Mouse (Mus musculus): ENCODE data around the gene Bpifb9a. TPM values are rescaled to one million over a fixed set of nuclear protein-coding genes. Genes with fewer than 3 reads are reported as not detected.

Bpifb9a gene
- total and polyA plus RNA-seq, 3 experiments: not detected

- Histone ChIP-seq H3K79me2 (replicated peaks; ENCODE audit: control insufficient read depth, extremely low read depth, insufficient read depth, poor library complexity, severe bottlenecking) (no peaks in the 10 kb centered on the region), H3K4me2 (ENCODE audit: insufficient read depth, low read depth, poor library complexity, severe bottlenecking) (no peak overlapping the region), H3K27me3 (replicated peaks) (peaks cover 94% of the 10 kb centered on the region), H3K4me1 (ENCODE audit: control insufficient read depth in 1 of 2, insufficient read depth in 2 of 2) (no peaks in the 10 kb centered on the region), H3K27ac (ENCODE audit: insufficient read depth, low read depth) (no peak overlapping the region), H3K9ac (ENCODE audit: insufficient read depth, low read depth) (no peak overlapping the region), H3K9me3 (replicated peaks; ENCODE audit: low read length) (no peaks in the 10 kb centered on the region), H3K4me3 (replicated peaks in 1 of 3; ENCODE audit: low read depth in 2 of 3, low read length in 2 of 3, poor library complexity in 1 of 3) (no peak overlapping the region), H3K36me3 (replicated peaks in 1 of 2; ENCODE audit: control insufficient read depth in 1 of 2, insufficient read depth in 1 of 2, low read length in 1 of 2) (no peaks in the 10 kb centered on the region)
- no peak for TF ChIP-seq EP300 (IDR thresholded peaks at IDR 0.05; ENCODE audit: low read length)
- no peak for TF ChIP-seq RCOR1 (conservative IDR thresholded peaks at IDR 0.05; ENCODE audit: low read depth, low read length)
- no peak for TF ChIP-seq ELF1 (IDR thresholded peaks at IDR 0.05; ENCODE audit: low read depth, low read length)
- no peak for TF ChIP-seq MYC (IDR thresholded peaks at IDR 0.05; ENCODE audit: low read depth, low read length)
- no peak for TF ChIP-seq MAFK (IDR thresholded peaks at IDR 0.05; ENCODE audit: insufficient replicate concordance, low read length)
- no peak for TF ChIP-seq POLR2AphosphoS2 (IDR thresholded peaks at IDR 0.05; ENCODE audit: low read depth, low read length)
- TF ChIP-seq ZC3H11A (IDR thresholded peaks at IDR 0.05; ENCODE audit: low read depth, low read length): no peak
- no peak for TF ChIP-seq IRF4 (IDR thresholded peaks at IDR 0.05; ENCODE audit: low read depth, low read length)
- dilution Hi-C loops (cut with MboI; ENCODE audit: extremely low pct_ligation_motif_present, extremely low pct_unique_long_range_greater_than_20kb, low sequenced_read_pairs) (no loop called here), in situ Hi-C loops (cut with MboI; ENCODE audit: low pct_ligation_motif_present, low pct_unique_long_range_greater_than_20kb, low sequenced_read_pairs) (no loop called here)
- DNase-seq (ENCODE audit: extremely low read depth): no peak
Observed at GRCm38 (mm10) chr2:154226991-154227390, 30.7 kb upstream of the Bpifb9a start.

DNA sequence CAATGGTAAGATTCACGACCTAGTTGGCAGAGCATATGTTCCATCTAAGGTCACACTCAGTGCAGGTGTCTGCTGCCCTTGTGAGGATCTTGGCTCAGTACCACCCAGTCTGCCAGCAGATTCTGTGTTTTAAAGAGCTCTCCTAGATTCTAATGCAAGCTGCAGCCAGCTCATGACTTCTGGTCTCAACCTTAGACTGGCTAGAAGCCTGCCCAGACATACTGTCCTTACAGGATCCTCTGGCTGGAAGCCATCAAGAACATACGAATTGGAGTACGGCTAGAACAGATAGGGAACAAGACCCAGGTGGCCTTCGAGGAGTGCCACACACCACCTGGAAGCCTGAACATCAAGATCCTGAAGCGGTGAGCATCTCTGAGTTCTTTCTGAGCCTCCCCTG lies 29.8 kb upstream of the Bpifb9a start:
- no peak overlapping the region for H3K4me3 ChIP-seq (replicated peaks in 1 of 3; ENCODE audit: low read depth in 2 of 3, low read length in 2 of 3, poor library complexity in 1 of 3)
- H3K36me3 ChIP-seq (replicated peaks in 1 of 2; ENCODE audit: control insufficient read depth in 1 of 2, insufficient read depth in 1 of 2, low read length in 1 of 2): no peaks in the 10 kb centered on the region
- no peak for DNase-seq (ENCODE audit: extremely low read depth)
- H3K27me3 ChIP-seq (replicated peaks): peaks cover 92% of the 10 kb centered on the region
- in situ Hi-C loops (cut with MboI; ENCODE audit: low pct_ligation_motif_present, low pct_unique_long_range_greater_than_20kb, low sequenced_read_pairs) (no loop called here), dilution Hi-C loops (cut with MboI; ENCODE audit: extremely low pct_ligation_motif_present, extremely low pct_unique_long_range_greater_than_20kb, low sequenced_read_pairs) (no loop called here)
- H3K4me2 ChIP-seq (ENCODE audit: insufficient read depth, low read depth, poor library complexity, severe bottlenecking): no peak overlapping the region
- no peaks in the 10 kb centered on the region for H3K79me2 ChIP-seq (replicated peaks; ENCODE audit: control insufficient read depth, extremely low read depth, insufficient read depth, poor library complexity, severe bottlenecking)
- no peaks in the 10 kb centered on the region for H3K9me3 ChIP-seq (replicated peaks; ENCODE audit: low read length)
- no peaks in the 10 kb centered on the region for H3K4me1 ChIP-seq (ENCODE audit: control insufficient read depth in 1 of 2, insufficient read depth in 2 of 2)
- TF ChIP-seq EP300 (IDR thresholded peaks at IDR 0.05; ENCODE audit: low read length) (no peak), PAX5 (IDR thresholded peaks at IDR 0.05; ENCODE audit: low read length) (no peak), MEF2A (IDR thresholded peaks at IDR 0.05; ENCODE audit: borderline replicate concordance, low read depth, low read length) (no peak), HCFC1 (IDR thresholded peaks at IDR 0.05; ENCODE audit: low read depth, low read length) (no peak), IRF4 (IDR thresholded peaks at IDR 0.05; ENCODE audit: low read depth, low read length) (no peak), RAD21 (IDR thresholded peaks at IDR 0.05; ENCODE audit: low read depth, low read length) (no peak), GABPA (IDR thresholded peaks at IDR 0.05; ENCODE audit: insufficient replicate concordance, low read depth, low read length) (no peak), RCOR1 (conservative IDR thresholded peaks at IDR 0.05; ENCODE audit: low read depth, low read length) (no peak), JUND (conservative IDR thresholded peaks at IDR 0.05; ENCODE audit: low read depth, low read length) (no peak), TBP (conservative IDR thresholded peaks at IDR 0.05; ENCODE audit: low read depth, low read length) (no peak), ZNF384 (IDR thresholded peaks at IDR 0.05; ENCODE audit: low read depth, low read length) (no peak)
- H3K9ac ChIP-seq (ENCODE audit: insufficient read depth, low read depth): no peak overlapping the region
- no peak overlapping the region for H3K27ac ChIP-seq (ENCODE audit: insufficient read depth, low read depth)
